Mouse (Mus musculus): ENCODE measurements at regions not wholly inside any gene's neighbourhood (a gene's known extent, or its start where the extent isn't known, plus 50 kb on each side); places are given as distances from the start of the nearest gene placed in this dataset.

DNA sequence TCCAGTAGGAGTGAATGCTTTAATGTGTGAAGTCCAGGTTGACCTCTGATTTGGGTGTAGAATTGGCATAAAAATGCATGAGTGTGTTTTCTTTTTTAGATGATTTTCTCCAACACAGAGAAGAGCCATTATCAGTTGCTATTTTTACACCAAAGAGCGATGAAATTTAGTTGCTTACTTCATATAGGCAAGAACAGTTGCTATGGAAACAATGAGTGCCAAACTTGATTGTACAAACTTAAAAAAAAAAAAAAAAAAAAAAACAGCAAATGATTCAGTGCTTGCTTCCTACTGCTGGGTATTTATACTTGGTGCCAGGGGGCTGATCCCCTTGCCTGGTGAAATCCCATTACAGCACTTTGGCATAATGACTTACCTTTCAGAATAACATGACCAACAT, 268.0 kb downstream of the Sec23a start:
- DNase-seq: no peak

GRCm38 (mm10) chr12:58728094-58728493, 283.7 kb downstream of the Sec23a start:
- DNase-seq: no peak

- DNase-seq: no peak
Measured at GRCm38 (mm10) chr12:58727547-58727946, 284.3 kb downstream of the Sec23a start.

GRCm38 (mm10) chr12:58717908-58718307, 293.9 kb downstream of the Sec23a start:
- no peak for DNase-seq

DNA sequence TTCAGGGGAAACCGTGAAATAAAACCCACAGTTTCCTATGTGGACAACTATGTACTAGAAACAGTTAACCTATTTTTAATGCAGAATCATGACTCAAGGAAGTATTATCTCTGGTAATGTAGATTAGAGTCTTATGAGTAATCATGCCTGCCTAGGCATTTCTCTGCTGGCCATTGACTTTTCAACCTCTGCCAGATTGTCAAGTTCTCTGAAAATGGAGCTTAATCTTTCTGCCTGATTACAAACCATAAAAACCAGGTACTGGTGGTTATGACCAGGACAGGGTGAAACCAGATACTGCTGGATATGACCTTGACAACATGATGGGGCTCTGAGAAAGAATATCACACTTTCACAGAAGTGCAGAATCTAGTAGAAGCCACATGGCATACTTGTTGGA, 297.6 kb downstream of the Sec23a start:
- no peak for DNase-seq

DNA sequence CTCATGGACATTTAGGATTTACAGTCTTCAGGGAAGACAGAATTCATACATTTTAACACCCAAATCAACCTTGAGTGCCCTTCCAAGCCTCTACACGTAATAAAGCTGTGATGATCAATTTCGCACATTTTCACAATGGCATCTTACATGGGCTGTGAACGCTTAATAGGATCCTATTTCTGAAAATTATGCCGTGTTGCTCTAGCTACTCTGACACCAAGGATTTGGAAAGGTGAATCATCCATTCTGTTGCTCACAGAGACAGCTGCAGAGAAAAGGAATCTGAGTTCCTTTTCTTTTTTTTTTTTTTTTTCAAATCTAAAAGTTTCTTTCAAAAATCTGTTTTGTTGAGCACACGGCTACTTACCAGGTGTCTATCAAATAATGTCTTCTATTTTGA, 316.1 kb downstream of the Sec23a start:
- DNase-seq: no peak

DNA sequence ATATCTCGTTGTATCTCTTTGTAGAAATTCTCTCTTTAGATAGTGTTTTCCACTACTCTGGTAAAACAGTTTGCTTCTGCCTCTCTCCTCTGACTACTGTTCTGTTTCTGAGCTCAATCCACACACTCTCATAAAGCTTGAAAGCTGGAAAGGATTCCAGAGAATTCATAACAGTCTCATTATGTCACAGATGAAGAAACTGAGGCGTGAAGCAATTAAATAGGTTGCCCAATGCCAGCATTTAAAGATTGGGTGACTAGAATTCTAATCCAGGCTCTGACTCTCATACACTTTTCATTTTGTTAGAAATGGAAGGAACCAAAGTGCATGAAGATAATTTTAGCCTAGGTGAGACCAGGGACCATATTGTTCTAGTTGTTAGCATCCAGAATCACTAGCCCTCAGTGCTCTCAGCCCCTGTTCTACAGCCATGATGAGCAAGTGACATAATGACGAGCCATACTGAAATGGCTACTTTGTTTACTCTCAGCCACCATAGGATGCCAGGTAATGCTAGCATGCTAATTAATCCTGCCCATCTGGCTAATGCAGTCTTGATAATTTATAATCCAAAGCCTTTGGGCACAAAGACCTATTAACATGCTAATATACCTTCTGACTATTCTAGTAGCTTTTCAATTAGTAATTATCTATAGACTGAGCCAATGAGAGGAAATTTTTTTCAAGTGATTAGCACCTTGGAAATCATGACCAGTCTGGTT, 341.7 kb downstream of the Sec23a start:
- DNase-seq: no peak

DNA sequence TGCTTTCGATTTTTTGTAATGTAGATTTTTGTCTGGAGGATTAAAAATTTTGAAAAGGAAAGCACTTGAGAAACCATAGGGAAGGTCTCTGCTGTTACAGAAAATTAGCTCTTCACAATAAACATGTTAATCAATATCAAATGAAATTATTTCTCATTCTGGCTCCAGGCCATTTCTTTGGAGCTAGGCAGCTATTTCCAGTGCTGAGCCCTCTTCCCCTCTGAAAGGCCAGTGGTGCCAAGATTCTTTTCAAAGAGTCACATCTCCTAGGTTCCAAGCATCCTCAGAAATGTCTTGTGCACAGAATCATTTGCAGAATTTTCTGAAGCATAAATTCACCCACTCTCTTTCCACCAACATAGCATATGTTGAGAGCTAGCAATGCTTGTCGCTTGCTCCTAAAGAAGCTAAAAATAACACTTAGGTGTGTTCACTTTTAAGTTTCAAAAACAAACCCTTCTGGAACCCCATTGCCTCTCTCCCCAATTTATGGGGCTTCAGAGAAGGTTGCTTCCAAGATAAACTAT, 357.2 kb downstream of the Sec23a start:
- no peak for DNase-seq

DNA sequence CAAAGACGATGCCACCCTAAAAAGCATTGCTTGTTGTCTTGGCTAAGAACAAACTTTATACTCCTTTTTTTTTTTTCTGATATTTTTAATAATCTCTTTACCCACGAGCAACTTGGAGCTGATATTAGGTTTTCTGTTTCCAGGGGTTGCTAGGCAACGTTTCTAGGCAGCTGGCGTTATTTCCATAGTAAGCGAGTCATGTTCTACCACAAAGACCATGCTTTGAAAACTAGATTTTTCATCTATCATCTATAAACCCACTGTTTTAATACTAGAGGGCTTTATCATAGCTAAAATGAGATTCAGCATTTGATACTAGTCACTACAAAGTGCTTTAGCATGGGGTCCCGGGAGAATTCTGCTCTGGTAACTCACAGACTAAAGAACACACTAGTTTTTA, 358.1 kb downstream of the Sec23a start:
- DNase-seq: no peak

DNA sequence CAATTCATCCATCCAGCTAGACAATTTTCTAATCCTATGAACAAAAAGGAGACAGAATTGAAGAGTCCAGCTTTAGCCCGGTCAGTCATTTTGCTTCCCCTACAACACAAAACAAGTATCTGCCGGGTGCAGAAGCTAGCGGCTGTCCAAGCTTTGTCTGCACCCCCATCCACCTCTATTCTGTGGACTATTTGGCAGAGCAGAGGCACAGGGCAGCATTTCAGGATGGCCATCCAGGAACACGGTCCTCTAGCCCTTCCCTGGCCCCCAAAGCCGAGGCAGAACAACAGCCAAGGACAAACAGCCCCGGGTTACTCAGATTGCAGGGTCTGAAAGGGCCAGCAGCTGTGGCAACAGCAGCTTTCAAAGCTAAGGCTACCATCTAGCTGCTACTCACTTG, 358.6 kb downstream of the Sec23a start:
- no peak for DNase-seq

DNA sequence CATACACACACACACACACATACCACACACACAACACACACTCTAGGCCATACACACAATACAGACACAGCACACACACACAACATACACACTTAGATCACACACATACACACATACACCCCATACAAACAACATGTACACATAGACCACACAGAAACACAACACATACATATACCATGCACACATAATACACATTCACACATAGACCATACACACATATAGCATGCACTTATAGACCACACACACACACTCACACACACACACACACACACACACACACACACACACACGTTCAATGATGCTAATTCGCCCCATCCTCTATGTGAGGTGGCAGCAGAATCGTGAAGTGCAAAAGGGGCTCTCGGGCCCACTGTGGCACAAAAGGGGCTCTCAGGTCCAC, 359.1 kb downstream of the Sec23a start:
- no peak for DNase-seq

DNA sequence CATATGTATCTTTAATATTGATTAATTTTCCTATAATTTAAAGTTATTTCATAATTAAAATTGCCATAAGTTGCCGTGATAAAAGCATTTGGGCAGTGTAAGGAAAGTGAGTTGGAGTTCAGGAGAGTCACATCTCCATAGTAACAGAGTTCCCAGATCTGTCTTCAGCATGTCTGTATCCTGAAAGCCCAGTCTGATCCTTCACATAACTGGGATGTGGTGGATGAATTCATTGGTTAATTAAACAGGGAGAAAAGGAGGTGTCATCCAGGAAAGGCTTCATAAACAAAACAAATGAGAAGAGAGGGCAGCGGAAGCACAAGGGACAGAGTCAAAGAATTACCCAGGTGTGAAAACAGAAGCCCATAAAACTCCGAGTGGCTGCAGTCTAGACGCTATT, 363.5 kb downstream of the Sec23a start:
- no peak for DNase-seq

DNA sequence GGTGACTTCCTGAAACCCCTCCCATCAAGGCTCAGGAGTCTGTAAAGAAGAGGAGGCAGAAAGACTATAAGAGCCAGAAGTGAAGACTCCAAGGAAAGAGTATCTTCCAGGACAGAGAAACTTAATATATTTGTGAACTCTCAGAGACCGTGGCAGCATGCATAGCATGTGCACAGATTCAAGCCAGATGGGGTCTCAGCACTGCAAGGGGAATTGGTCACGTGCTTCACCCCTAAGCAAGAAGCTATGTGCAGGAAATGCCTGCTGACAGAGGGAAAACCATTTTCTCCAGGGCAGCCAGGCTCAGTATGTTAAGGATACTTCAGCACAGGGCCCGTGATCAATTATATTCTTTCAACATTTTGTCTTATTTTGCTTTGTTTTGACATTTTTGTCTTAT, 368.0 kb downstream of the Sec23a start:
- no peak for DNase-seq

- no peak for DNase-seq
Measured at GRCm38 (mm10) chr12:58639478-58639877, 370.4 kb upstream of the Clec14a start.

GRCm38 (mm10) chr12:58638260-58638659, 369.2 kb upstream of the Clec14a start:
- peak; percentile 19 for DNase-seq

DNA sequence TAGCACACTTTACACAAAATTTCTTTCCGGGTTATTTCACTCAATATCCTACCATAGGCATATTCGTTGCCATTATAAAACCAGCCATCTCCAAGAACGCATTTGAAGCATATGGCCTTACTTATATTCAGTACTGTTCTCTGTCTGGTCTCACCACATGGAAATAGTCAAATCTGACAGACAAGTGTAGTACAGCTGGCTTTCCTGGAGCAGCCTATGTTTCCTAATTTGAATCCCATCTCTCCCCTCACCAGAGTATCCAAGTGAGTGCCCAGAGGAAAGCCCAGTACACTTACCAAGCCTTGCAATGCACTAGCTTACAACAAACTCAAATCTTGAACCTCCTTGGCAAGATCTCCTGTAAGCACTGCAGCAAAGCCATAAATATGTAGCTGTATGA, 363.4 kb upstream of the Clec14a start:
- DNase-seq: no peak

DNA sequence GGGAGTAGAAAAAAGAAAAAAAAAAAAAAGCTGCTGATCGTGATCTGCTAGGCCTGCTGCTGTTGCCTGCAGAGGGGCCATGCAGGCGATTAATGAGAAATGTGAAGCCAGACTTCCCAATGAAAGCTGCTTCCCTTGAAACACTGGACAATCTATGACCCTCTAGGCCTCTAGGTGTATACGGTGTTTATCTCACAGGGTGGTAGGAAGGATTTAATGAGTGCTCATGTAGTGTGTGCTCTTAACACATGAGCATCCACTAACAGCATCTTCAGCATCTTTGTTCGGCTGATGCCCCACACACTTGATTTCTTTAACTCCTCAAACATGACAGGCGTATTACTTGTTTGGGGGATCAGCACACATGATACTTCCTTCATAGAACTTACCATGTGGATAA, 359.7 kb upstream of the Clec14a start:
- no peak for DNase-seq

DNA sequence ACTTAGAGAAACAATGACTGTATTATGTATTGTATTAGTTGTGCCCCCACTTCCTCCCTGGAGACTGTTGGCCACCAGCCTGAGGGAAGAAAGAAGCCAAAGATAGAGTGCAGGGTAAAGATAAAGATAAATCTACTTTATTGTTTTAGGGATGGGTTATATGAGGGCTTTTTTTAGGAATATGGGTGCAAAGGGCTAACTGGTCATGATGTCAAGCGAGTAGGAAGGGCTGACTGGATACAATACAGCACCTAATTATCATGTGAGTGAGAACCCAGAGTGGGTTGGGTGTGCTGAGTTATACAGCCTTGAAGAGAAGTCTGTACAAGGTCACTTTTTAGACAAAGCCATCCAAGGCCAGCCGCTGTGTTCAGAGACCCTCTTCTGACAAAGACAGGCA, 356.1 kb upstream of the Clec14a start:
- no peak for DNase-seq

GRCm38 (mm10) chr12:58619508-58620310, 350.6 kb upstream of the Clec14a start:
- no peak for DNase-seq

DNA sequence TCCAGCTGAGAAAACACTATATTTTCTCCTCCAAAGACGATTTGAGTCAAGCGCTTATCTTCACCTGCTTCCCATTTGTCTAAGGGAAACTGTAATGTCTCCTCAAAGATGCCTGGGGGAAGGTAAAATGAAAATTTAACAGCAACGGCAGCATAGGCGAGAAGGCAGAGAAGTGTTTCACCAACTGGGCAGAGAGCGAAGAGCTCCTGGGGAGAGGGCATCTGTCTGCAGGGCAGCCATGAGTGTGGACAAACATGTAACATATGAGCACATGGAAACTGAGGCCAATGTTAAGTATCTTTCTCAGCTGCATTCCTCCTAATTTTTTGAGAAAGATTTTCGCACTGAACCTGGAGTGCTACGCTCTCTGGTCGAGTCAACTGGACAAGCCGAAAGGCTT, 325.7 kb upstream of the Clec14a start:
- no peak for DNase-seq

- DNase-seq: no peak
Measured at GRCm38 (mm10) chr12:58591480-58591829, 322.4 kb upstream of the Clec14a start.

DNA sequence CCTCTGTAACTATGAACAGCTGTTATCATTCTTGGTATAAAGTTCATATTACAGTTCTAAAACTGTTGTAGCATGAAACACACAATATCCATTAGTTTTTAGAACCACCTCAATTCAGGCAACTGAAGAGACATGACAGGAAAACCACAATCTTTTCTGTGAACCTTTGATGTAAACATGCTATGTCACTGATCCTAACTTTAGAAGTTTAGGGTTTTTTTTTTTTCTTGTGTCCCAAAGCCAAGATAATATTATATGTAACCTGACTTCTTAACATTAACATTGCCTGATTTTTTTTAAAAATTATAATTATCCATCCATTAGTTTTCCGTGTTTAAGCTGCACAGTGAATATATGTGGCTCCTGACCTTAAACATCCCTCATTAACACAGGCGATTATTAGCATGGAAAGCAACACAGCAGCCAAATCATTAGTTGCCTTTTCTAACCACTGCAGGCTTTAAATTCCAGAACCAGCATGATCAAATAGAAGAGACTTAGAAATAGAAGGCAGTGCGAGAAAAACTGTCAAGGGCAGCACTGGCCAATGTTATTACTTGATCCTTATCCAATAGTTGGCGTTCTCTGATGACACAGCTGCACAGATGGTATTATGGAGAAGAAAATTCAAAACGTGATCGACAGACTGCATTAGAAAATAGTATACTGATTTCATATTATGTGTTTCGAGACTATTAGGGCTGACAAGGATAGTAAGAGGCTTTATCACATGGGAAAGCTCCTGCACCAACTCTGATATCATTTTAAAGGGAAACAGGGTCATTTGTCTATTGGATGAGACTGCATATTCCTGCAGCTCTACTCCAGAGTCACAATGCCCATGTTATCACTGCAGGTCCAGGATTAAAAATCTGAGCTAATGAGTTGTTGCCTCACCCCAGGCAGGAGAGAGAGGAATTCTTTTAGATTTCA, 321.7 kb upstream of the Clec14a start:
- no peak for DNase-seq

Data from lung, postnatal 14 days (tissue).